ENCODE assay signal across 20 mouse cellular contexts in genomic region chr4:7157883-7158282, GRCm38 (mm10).
"Had no signal": no experiment of that assay in that cellular context is flagged by ENCODE, and none has a peak within 500 bp of the region (broad histone marks: within the 10 kb centered on the region; RNA-seq: fewer than 3 reads in every experiment).

No protein-coding gene starts in this region.

- DNase-seq: kidney, adult 18-20 months; kidney, adult 9 months; kidney, postnatal 14 days; kidney, postnatal 4 days; liver; retina, postnatal 1 day; thymus, adult 2 months; thymus, postnatal 14 days; thymus, postnatal 4 days had no signal

- H3K4me1 ChIP-seq: limb, embryonic 10.5 days; limb, embryonic 13.5 days; liver, embryonic 12.5 days; liver, embryonic 15.5 days; midbrain, embryonic 12.5 days; neural tube, embryonic 13.5 days had no signal

- H3K27me3 ChIP-seq: limb, embryonic 13.5 days; liver, embryonic 12.5 days; liver, embryonic 15.5 days; midbrain, embryonic 12.5 days; neural tube, embryonic 13.5 days had no signal

- H3K27ac ChIP-seq: hindbrain, postnatal 0 days; limb, embryonic 10.5 days; limb, embryonic 13.5 days; liver, embryonic 12.5 days; liver, embryonic 15.5 days; midbrain, embryonic 12.5 days; neural tube, embryonic 13.5 days had no signal

- ATAC-seq: hindbrain, postnatal 0 days; inflammation-experienced regulatory T-cells, adult 6 months; intestine, embryonic 16.5 days; liver, embryonic 12.5 days; midbrain, embryonic 16.5 days had no signal

- H3K4me2 ChIP-seq: limb, embryonic 13.5 days; liver, embryonic 12.5 days; liver, embryonic 15.5 days; midbrain, embryonic 12.5 days; neural tube, embryonic 13.5 days had no signal

- H3K4me3 ChIP-seq: limb, embryonic 10.5 days; limb, embryonic 13.5 days; liver, embryonic 12.5 days; liver, embryonic 15.5 days; midbrain, embryonic 12.5 days; myocyte; neural tube, embryonic 13.5 days had no signal

- H3K9ac ChIP-seq: limb, embryonic 13.5 days; liver, embryonic 12.5 days; liver, embryonic 15.5 days; midbrain, embryonic 12.5 days; neural tube, embryonic 13.5 days had no signal

- H3K9me3 ChIP-seq: limb, embryonic 10.5 days; limb, embryonic 13.5 days; liver, embryonic 12.5 days; liver, embryonic 15.5 days; midbrain, embryonic 12.5 days; neural tube, embryonic 13.5 days had no signal

- H3K36me3 ChIP-seq: limb, embryonic 10.5 days; limb, embryonic 13.5 days; liver, embryonic 12.5 days; liver, embryonic 15.5 days; midbrain, embryonic 12.5 days; neural tube, embryonic 13.5 days had no signal
